12 mouse cellular contexts compared by ENCODE assay signal in genomic region chr4:148797475-148798324, GRCm38 (mm10). TPM values are rescaled to one million over a fixed set of nuclear protein-coding genes. Genes with fewer than 3 reads are reported as not detected.
A peak's percentile ranks its signal among the peaks of the same experiment; 100 is the strongest.
DNase-seq lines count a peak whose midpoint lies in the region; ATAC-seq and TF ChIP-seq lines count a peak whose summit lies in the region.
"Had no signal": no experiment of that assay in that cellular context is flagged by ENCODE, and none has a peak within 500 bp of the region (broad histone marks: within the 10 kb centered on the region; RNA-seq: fewer than 3 reads in every experiment).

No protein-coding gene starts in this region.

- no peaks in the 10 kb centered on the region for H3K9me3 ChIP-seq in liver, embryonic 14.5 days (ENCODE audit: control insufficient read depth, low read length)
- H3K9me3 ChIP-seq: neural tube, embryonic 13.5 days had no signal

- peak; percentile 36 for DNase-seq in ovary, adult 18-20 months (ENCODE audit: low spot score)
- DNase-seq in ovary, postnatal 10 days (ENCODE audit: low spot score) = no peak
- no peak for DNase-seq in liver, embryonic 14.5 days (ENCODE audit: low read depth in 3 of 3, low spot score in 3 of 3)
- DNase-seq in embryo, embryonic 9.5 days (ENCODE audit: extremely low spot score) = no peak
- no peak for DNase-seq in left cerebral cortex, postnatal 14 days (ENCODE audit: low spot score in 2 of 2)
- DNase-seq: adrenal gland, postnatal 25 days; cerebellum, adult 8-10 months; right cerebral cortex, postnatal 4 days; thymus, postnatal 36 days had no signal

- no peak for TF ChIP-seq CTCF in liver, embryonic 14.5 days (IDR thresholded peaks at IDR 0.05; ENCODE audit: low read depth)

- no peak overlapping the region for H3K9ac ChIP-seq in liver, embryonic 14.5 days (replicated peaks)
- H3K9ac ChIP-seq: neural tube, embryonic 13.5 days had no signal

- H3K27ac ChIP-seq in liver, embryonic 14.5 days = no peak overlapping the region
- H3K27ac ChIP-seq: neural tube, embryonic 13.5 days had no signal

- TF ChIP-seq EP300 in liver, embryonic 14.5 days (IDR thresholded peaks at IDR 0.05; ENCODE audit: low read depth) = no peak

- WGBS in liver, embryonic 14.5 days (ENCODE audit: insufficient replicate concordance) = 46% methylated on average over 12 of the region's 12 CpGs

- ATAC-seq in liver, embryonic 14.5 days (ENCODE audit: insufficient read depth) = peak; percentile 65; the same call in 1 of the 2 replicates
- ATAC-seq in megakaryocyte progenitor cell, adult 5-6 weeks (replicated peaks; ENCODE audit: poor library complexity) = peak; percentile 63
- ATAC-seq in granulocyte monocyte progenitor cell, adult 5-6 weeks (replicated peaks; ENCODE audit: poor library complexity, severe bottlenecking) = no peak

- no peak overlapping the region for H3K4me2 ChIP-seq in liver, embryonic 14.5 days (ENCODE audit: low read depth)
- H3K4me2 ChIP-seq: neural tube, embryonic 13.5 days had no signal

- no peaks in the 10 kb centered on the region for H3K36me3 ChIP-seq in liver, embryonic 14.5 days (replicated peaks; ENCODE audit: control insufficient read depth, insufficient read depth, low read depth)
- H3K36me3 ChIP-seq: neural tube, embryonic 13.5 days had no signal

- no peaks in the 10 kb centered on the region for H3K4me1 ChIP-seq in liver, embryonic 14.5 days (replicated peaks; ENCODE audit: control insufficient read depth in 2 of 2, insufficient read depth in 2 of 2, low read length in 1 of 2)

- H3K27me3 ChIP-seq in liver, embryonic 14.5 days (ENCODE audit: control insufficient read depth, insufficient read depth, low read length) = peaks cover 16% of the 10 kb centered on the region

- no peak overlapping the region for H3K4me3 ChIP-seq in liver, embryonic 14.5 days (ENCODE audit: insufficient read depth in 1 of 2, low read depth in 2 of 2, low read length in 2 of 2)
- H3K4me3 ChIP-seq: neural tube, embryonic 13.5 days had no signal

- intact Hi-C loops in left cerebral cortex, postnatal 14 days (cut with DNase I) = no loop called here

RNA-seq across cellular contexts. Expression of gene Casz1, which starts 6.5 kb away (rescaled TPM):
- 0.39 and 0.43 TPM in 2 replicates for polyA plus RNA-seq in liver, embryonic 14.5 days (2012; rRNA removed)
- polyA plus RNA-seq in liver, embryonic 14.5 days (2014; fragmentation: Nextera tagmentation; extraction: Ambion mirVana) = 0.29 and 0.32 TPM in 2 replicates
- 4.7 and 5.5 TPM in 2 replicates for total RNA-seq in megakaryocyte progenitor cell, adult 5-6 weeks (2015)
- total RNA-seq in megakaryocyte progenitor cell, adult 5-6 weeks (2017) = 2.4 and 3.5 TPM in 2 replicates
- total RNA-seq in left cerebral cortex, postnatal 14 days (2021) = 1 to 10 TPM; 1.1 to 1.6 TPM
- total RNA-seq in granulocyte monocyte progenitor cell, adult 5-6 weeks (2014; fragmentation: Nextera tagmentation) = 6.3 and 8.3 TPM in 2 replicates
- total RNA-seq in granulocyte monocyte progenitor cell, adult 5-6 weeks (2017) = 2.8 and 3.1 TPM in 2 replicates
